Mouse (Mus musculus): ENCODE measurements at regions not wholly inside any gene's neighbourhood (a gene's known extent, or its start where the extent isn't known, plus 50 kb on each side); places are given as distances from the start of the nearest gene placed in this dataset.

GRCm38 (mm10) chr13:28797617-28798475 is 155.7 kb downstream of the Sox4 start:
- no peak for DNase-seq (ENCODE audit: low spot score in 2 of 2)

- DNase-seq (ENCODE audit: low spot score in 2 of 2): no peak
Observed at GRCm38 (mm10) chr13:28795274-28795673, 158.2 kb downstream of the Sox4 start.

GRCm38 (mm10) chr13:28794547-28794946 is 159.0 kb downstream of the Sox4 start:
- no peak for DNase-seq (ENCODE audit: low spot score in 2 of 2)

GRCm38 (mm10) chr13:28793166-28793935 is 160.2 kb downstream of the Sox4 start:
- DNase-seq (ENCODE audit: low spot score in 2 of 2): no peak

- DNase-seq (ENCODE audit: low spot score in 2 of 2): no peak
Observed at GRCm38 (mm10) chr13:28792461-28793165, 160.9 kb downstream of the Sox4 start.

GRCm38 (mm10) chr13:28790381-28790780 is 163.1 kb downstream of the Sox4 start:
- DNase-seq (ENCODE audit: low spot score in 2 of 2): no peak

GRCm38 (mm10) chr13:28787331-28787643 is 166.2 kb downstream of the Sox4 start:
- no peak for DNase-seq (ENCODE audit: low spot score in 2 of 2)

- no peak for DNase-seq (ENCODE audit: low spot score in 2 of 2)
Observed at GRCm38 (mm10) chr13:28786629-28787330, 166.7 kb downstream of the Sox4 start.

- no peak for DNase-seq (ENCODE audit: low spot score in 2 of 2)
Observed at GRCm38 (mm10) chr13:28782497-28783246, 170.8 kb downstream of the Sox4 start.

- DNase-seq (ENCODE audit: low spot score in 2 of 2): no peak
Observed at GRCm38 (mm10) chr13:28782081-28782480, 171.4 kb downstream of the Sox4 start.

GRCm38 (mm10) chr13:28781660-28782059 is 171.9 kb downstream of the Sox4 start:
- no peak for DNase-seq (ENCODE audit: low spot score in 2 of 2)

- DNase-seq (ENCODE audit: low spot score in 2 of 2): no peak
Observed at GRCm38 (mm10) chr13:28780462-28780861, 173.1 kb downstream of the Sox4 start.

GRCm38 (mm10) chr13:28775142-28775815 is 178.2 kb downstream of the Sox4 start:
- no peak for DNase-seq (ENCODE audit: low spot score in 2 of 2)

- no peak for DNase-seq (ENCODE audit: low spot score in 2 of 2)
Observed at GRCm38 (mm10) chr13:28774649-28775048, 178.9 kb downstream of the Sox4 start.

GRCm38 (mm10) chr13:28773466-28773865 is 180.0 kb downstream of the Sox4 start:
- DNase-seq (ENCODE audit: low spot score in 2 of 2): no peak

GRCm38 (mm10) chr13:28770531-28770930 is 183.0 kb downstream of the Sox4 start:
- DNase-seq (ENCODE audit: low spot score in 2 of 2): peak in 1 of 2 experiments; percentile 21

GRCm38 (mm10) chr13:28770018-28770417 is 183.5 kb downstream of the Sox4 start:
- DNase-seq (ENCODE audit: low spot score in 2 of 2): no peak

GRCm38 (mm10) chr13:28768717-28769426 is 184.6 kb downstream of the Sox4 start:
- DNase-seq (ENCODE audit: low spot score in 2 of 2): no peak

GRCm38 (mm10) chr13:28762555-28762954 is 191.0 kb downstream of the Sox4 start:
- DNase-seq (ENCODE audit: low spot score in 2 of 2): no peak
